Mouse (Mus musculus) bone marrow, adult 2 months (tissue): ENCODE data around the gene Sh3bgrl2. TPM values are rescaled to one million over a fixed set of nuclear protein-coding genes. Genes with fewer than 3 reads are reported as not detected.

Experiments
- H3K27ac ChIP-seq: fragments of 200-500 bp; 2 replicates; pipeline ENCODE4 v1.5.1; 2012; ENCODE audit warnings: low read depth, mild to moderate bottlenecking, control low read depth, inconsistent platforms, low read length; ENCODE audit not compliant: control insufficient read depth, poor library complexity, insufficient read depth
- H3K4me1 ChIP-seq: fragments of 200-500 bp; 2 replicates; pipeline ENCODE4 v1.6.1; 2011; ENCODE audit warnings: low read length; ENCODE audit not compliant: control insufficient read depth, insufficient read depth
- H3K4me3 ChIP-seq: fragments of 200-500 bp; replicated peaks from 2 replicates; pipeline ENCODE3; 2011; ENCODE audit warnings: mild to moderate bottlenecking, low read depth, low read length, control low read depth; ENCODE audit not compliant: control insufficient read depth
- CTCF ChIP-seq: fragments of 200-500 bp; IDR thresholded peaks from 2 replicates; pipeline ENCODE4 v1.5.1; 2011; ENCODE audit warnings: low read length, control low read depth; ENCODE audit not compliant: control insufficient read depth, insufficient read depth
- POLR2A ChIP-seq: fragments of 200-500 bp; IDR thresholded peaks from 2 replicates; pipeline ENCODE4 v1.6.1; 2011; ENCODE audit warnings: low read depth, mild to moderate bottlenecking, control low read depth, low read length, borderline replicate concordance; ENCODE audit not compliant: control insufficient read depth
- WGBS: fragments of 180-500 bp; shearing (Covaris S2); methylation state at CpG from one replicate; pipeline ENCODE4 v1.1.7; 2018; 5-methylcytosine and 5-hydroxymethylcytosine counted together
- polyA plus RNA-seq: library from polyadenylated mRNA; stranded (reverse); fragments of >200 nt; gene quantifications from 2 replicates; pipeline ENCODE4 v1.2.4, GENCODE M21; 2011; ENCODE audit warnings: low replicate concordance; ENCODE audit not compliant: missing spikeins, insufficient read depth, insufficient read length

Gene Sh3bgrl2
- polyA plus RNA-seq, 1 experiment: 6.8 TPM

DNA sequence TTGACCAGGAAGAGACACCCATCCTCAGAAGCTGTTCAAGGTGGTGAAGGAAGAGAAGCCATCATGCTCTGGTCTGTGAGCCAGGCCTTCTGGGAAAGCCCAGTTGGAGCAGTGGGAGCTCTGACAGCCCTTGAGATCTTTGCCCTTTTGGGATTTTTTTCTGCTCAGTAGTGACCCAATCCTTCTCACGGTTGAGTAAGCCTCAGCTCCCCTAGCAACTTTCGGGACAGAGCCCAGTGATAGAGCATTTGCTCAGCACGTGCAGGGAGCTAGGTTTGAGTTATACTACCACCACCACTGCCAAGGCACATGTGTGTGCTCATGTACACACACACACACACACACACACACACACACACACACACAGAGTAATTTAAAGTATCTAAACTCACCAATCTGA lies 131.5 kb downstream of the Sh3bgrl2 start:
- Histone ChIP-seq H3K4me1 (peaks cover 2% of the 10 kb centered on the region), H3K27ac (no peak overlapping the region), H3K4me3 (no peak overlapping the region)
- WGBS: 71% methylated on average over 3 of the region's 3 CpGs
- no peak for TF ChIP-seq POLR2A
- TF ChIP-seq CTCF: no peak

- TF ChIP-seq CTCF (no peak), POLR2A (no peak)
- 52% methylated on average over 12 of the region's 12 CpGs for WGBS
- no peak overlapping the region for H3K4me3 ChIP-seq
- H3K27ac ChIP-seq: no peak overlapping the region
- H3K4me1 ChIP-seq: peaks cover 2% of the 10 kb centered on the region
These were observed 133.8 kb downstream of the Sh3bgrl2 start for GRCm38 (mm10) chr9:83681661-83682655.

DNA sequence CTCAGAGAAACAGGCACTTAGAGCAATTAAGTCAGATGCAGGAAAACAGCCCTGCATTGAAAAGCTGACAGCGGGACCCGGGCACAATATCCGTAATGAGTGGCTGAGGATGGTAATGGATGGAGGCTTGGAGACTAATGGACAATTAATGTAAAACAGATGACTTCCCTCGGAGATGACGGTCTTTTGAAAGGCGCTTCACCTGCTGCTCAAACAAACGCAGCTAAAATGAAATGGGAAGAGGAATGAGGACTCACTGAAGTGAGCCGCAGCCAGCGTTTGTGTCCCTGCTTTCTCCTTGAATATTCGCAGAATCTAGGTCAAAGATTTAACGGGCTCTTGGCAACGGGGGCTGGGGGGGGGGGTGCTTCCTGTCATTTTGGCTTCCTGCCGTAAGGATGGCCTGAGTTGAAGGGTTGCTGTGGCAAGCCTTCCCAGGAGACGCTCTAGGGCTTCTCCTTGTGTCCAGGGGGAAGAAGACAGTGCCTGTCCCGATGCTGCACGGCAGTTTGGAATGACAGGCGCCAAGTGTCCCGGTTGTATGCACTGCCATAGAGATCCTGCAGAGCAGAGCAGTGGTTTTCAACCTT lies 138.5 kb downstream of the Sh3bgrl2 start:
- no peak overlapping the region for H3K27ac ChIP-seq
- TF ChIP-seq CTCF: no peak
- no peak for TF ChIP-seq POLR2A
- no peak overlapping the region for H3K4me3 ChIP-seq
- 28% methylated on average over 18 of the region's 18 CpGs for WGBS
- peaks cover 2% of the 10 kb centered on the region for H3K4me1 ChIP-seq

- H3K4me1 ChIP-seq: peaks cover 2% of the 10 kb centered on the region
- 72% methylated on average over 3 of the region's 3 CpGs for WGBS
- no peak overlapping the region for H3K27ac ChIP-seq
- TF ChIP-seq CTCF (no peak), POLR2A (no peak)
- no peak overlapping the region for H3K4me3 ChIP-seq
These were observed 139.8 kb downstream of the Sh3bgrl2 start for GRCm38 (mm10) chr9:83687904-83688303.

Other genes starting within 250 kb of the Sh3bgrl2 start
- gene Lca5, start 107.2 kb upstream of the Sh3bgrl2 start, polyA plus RNA-seq: 2.3 and 2.4 TPM in 2 replicates